Mouse (Mus musculus) erythroblast, embryonic 14.5 days (primary cell): Measurements from ENCODE around the gene Dnm3.

ENCODE experiments used
- GATA1 ChIP-seq: IDR thresholded peaks from 2 replicates; pipeline ENCODE4 v1.6.1; 2012; ENCODE audit warnings: low read length, inconsistent platforms, mixed read lengths
- TAL1 ChIP-seq: IDR thresholded peaks from 3 replicates; pipeline ENCODE4 v1.6.1; 2012; ENCODE audit warnings: low read length, inconsistent platforms, mixed read lengths

DNA sequence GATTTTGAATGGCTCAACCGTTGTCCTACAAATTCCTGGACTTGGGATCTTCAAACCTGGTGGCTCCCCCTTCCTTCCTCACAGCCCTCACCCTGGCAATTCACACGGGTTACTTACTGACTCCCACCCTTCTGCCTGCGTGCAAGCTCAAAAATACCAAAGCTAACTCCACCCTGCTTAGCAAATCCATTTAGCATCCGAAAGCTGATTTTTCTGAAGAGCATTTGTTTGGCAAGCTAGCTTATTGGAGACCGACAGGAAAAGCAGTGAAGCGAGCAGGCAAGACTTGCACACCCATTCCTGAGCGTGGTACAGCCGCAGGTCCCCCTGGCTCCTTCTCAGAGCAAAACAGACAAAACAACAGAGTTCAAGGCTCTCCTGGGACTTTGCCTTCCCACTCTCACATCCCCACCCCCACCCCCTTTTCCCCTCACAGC, 469.2 kb downstream of the Dnm3 start:
- TF ChIP-seq TAL1 (no peak), GATA1 (no peak)
